Mouse (Mus musculus) midbrain, embryonic 15.5 days (tissue): ENCODE measurements around the gene Lnpep. TPM values are rescaled to one million over a fixed set of nuclear protein-coding genes. Genes with fewer than 3 reads are reported as not detected.
"Not testable (repeated sequence)": the region's sequence is repeated elsewhere in the genome, so short reads cannot be mapped to it uniquely, and the experiment has no call there.

ENCODE experiments used
- ATAC-seq: fragments of 200-750 bp; cut with Nextera tagmentation; replicated peaks from 2 replicates; pipeline ENCODE4 v1.8.0; 2017; ENCODE audit warnings: moderate TSS enrichment
- H3K27ac ChIP-seq: fragments of 300-500 bp; sonication (generic); 2 replicates; pipeline ENCODE4 v1.5.1; 2015; ENCODE audit warnings: mild to moderate bottlenecking, inconsistent platforms
- H3K27me3 ChIP-seq: fragments of 300-500 bp; sonication (generic); replicated peaks from 2 replicates; pipeline ENCODE4 v1.6.1; 2015; ENCODE audit warnings: inconsistent platforms
- H3K36me3 ChIP-seq: fragments of 300-500 bp; sonication (generic); replicated peaks from 2 replicates; pipeline ENCODE4 v1.6.1; 2015; ENCODE audit warnings: inconsistent platforms
- H3K4me1 ChIP-seq: fragments of 300-500 bp; sonication (generic); 2 replicates; pipeline ENCODE4 v1.6.1; 2015; ENCODE audit warnings: inconsistent platforms
- H3K4me2 ChIP-seq: fragments of 300-500 bp; sonication (generic); 2 replicates; pipeline ENCODE4 v1.6.1; 2015; ENCODE audit warnings: inconsistent platforms, mild to moderate bottlenecking, moderate library complexity
- H3K4me3 ChIP-seq: fragments of 300-500 bp; sonication (generic); 2 replicates; pipeline ENCODE4 v1.5.1; 2015; ENCODE audit warnings: mild to moderate bottlenecking, inconsistent platforms
- H3K9ac ChIP-seq: fragments of 300-500 bp; sonication (generic); 2 replicates; pipeline ENCODE4 v1.6.1; 2015; ENCODE audit warnings: mild to moderate bottlenecking, inconsistent platforms
- H3K9me3 ChIP-seq: fragments of 300-500 bp; sonication (generic); 2 replicates; pipeline ENCODE4 v1.6.1; 2016; ENCODE audit warnings: inconsistent platforms
- WGBS: fragments of 180-500 bp; shearing (Covaris S2); methylation state at CpG from one replicate; pipeline ENCODE4 v1.1.7; 2015; ENCODE audit warnings: mixed read lengths; 5-methylcytosine and 5-hydroxymethylcytosine counted together
- polyA plus RNA-seq: library from polyadenylated mRNA; unstranded; fragments of >200 nt; fragmentation: Nextera tagmentation; extraction: Ambion mirVana; gene quantifications from 2 replicates; pipeline ENCODE4 v1.2.1, GENCODE M21; 2015

Lnpep gene
- 8.3 and 8.6 TPM in 2 replicates for polyA plus RNA-seq

DNA sequence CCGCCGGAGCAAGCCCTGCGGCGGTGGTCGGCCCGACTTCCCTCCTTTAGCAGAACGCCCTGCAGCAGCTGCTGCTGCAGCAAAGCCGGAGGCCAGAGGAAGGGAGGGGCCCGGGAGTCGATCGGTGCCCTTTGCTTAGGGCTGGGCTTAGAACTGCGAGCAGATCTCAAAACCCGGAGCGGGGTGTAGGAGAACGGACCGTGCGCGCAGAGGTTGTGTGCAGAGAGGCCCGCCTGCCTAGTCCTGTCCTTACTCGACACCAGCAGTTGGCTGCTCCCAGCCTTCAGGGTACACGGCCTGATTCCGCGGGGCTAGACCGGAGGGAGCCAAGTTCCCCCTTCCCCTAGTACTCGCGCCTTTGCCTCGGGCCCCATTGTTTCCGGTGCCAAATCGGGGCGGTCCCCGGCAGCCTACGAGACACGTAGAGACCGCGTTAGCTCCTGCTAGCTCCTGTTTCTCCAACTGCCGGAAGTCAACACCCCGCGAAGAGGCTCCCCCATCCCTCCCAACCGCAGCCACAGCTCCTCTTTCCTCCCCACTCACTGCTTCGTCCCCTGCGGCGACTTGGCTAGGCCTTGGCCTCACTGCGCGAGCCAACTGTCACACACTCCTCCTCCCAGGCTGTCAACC is at the start of gene Lnpep:
Lnpep (minus strand) TSS at position 94 of the 630 bp plus-strand sequence.
- Histone ChIP-seq H3K27me3 (no peaks in the 10 kb centered on the region), H3K4me3 (peak within 1 kb of the TSS; percentile 94), H3K9me3 (no peaks in the 10 kb centered on the region), H3K9ac (peak within 1 kb of the TSS; percentile 97), H3K36me3 (no peaks in the 10 kb centered on the region), H3K27ac (peak within 1 kb of the TSS; percentile 100), H3K4me2 (peak within 1 kb of the TSS; percentile 68), H3K4me1 (peaks cover 26% of the 10 kb centered on the region)
- ATAC-seq = peak; percentile 95
- WGBS = 0% methylated on average over 44 of the region's 44 CpGs

- Histone ChIP-seq H3K9ac (no peak overlapping the region), H3K27me3 (no peaks in the 10 kb centered on the region), H3K4me1 (0 out of 2 replicates have a peak, but pooled peaks cover 4% of the 10 kb centered on the region), H3K9me3 (no peaks in the 10 kb centered on the region), H3K4me2 (no peak overlapping the region), H3K4me3 (no peak overlapping the region), H3K27ac (no peak overlapping the region), H3K36me3 (no peaks in the 10 kb centered on the region)
- WGBS = 16% methylated on average over 2 of the region's 2 CpGs
- ATAC-seq = no peak
Measured at GRCm38 (mm10) chr17:17655829-17656176, 31.0 kb upstream of the Lnpep start.

DNA sequence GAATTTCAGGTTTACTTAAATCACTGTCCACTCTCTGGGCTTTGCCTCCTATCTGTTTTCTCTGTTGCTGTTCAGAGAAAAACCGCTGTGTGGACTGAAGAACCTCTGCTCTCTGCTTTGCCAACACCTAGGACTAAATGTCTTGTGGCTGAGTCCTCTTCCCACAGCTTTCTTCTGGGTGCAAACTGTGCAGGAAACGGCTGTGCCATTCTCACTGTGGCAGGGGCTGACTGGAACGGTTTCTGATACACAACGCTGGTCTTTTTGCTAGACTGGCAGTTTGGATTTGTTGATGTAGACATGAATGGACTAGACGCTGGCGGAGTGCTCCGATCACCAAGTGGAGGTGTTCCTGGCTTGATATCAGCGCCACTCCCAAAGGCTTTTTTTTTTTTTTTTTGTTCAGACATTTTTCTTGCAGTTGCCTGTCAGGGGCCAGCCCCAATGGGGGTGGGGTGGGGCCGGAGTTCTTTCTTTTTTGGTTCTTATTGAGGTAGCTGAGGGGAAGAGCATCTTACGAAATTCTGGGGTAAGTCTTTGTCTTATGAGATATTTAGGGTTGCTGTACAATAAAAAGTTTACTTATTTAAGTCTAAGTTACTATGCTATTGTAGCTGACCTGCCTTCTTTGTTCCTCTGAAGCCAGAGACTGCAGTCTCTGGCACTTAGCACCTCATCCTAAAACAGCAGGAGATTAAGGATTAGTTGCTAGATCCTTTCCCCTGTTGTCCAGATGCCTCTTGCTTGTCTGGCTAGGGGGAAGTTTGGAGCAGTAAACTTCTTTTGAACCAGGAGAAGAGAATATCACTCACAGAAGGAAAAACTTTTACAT is 30.4 kb upstream of the Lnpep start:
- Histone ChIP-seq H3K9me3 (no peaks in the 10 kb centered on the region), H3K9ac (no peak overlapping the region), H3K27ac (no peak overlapping the region), H3K4me2 (peak overlapping the region; percentile 29), H3K36me3 (no peaks in the 10 kb centered on the region), H3K4me3 (no peak overlapping the region), H3K4me1 (0 out of 2 replicates have a peak, but pooled peaks cover 4% of the 10 kb centered on the region), H3K27me3 (no peaks in the 10 kb centered on the region)
- 15% methylated on average over 10 of the region's 10 CpGs for whole genome bisulfite sequencing
- ATAC-seq = no peak

- Histone ChIP-seq H3K9ac (no peak overlapping the region), H3K9me3 (no peaks in the 10 kb centered on the region), H3K27ac (no peak overlapping the region), H3K4me2 (no peak overlapping the region), H3K4me3 (no peak overlapping the region), H3K4me1 (0 out of 2 replicates have a peak, but pooled peaks cover 4% of the 10 kb centered on the region), H3K27me3 (no peaks in the 10 kb centered on the region), H3K36me3 (no peaks in the 10 kb centered on the region)
- no peak for ATAC-seq
- 92% methylated on average over 4 of the region's 4 CpGs for whole genome bisulfite sequencing
Measured at GRCm38 (mm10) chr17:17652570-17652969, 27.7 kb upstream of the Lnpep start.

GRCm38 (mm10) chr17:17645738-17646137 is 20.9 kb upstream of the Lnpep start:
- Histone ChIP-seq H3K9ac (no peak overlapping the region), H3K9me3 (no peaks in the 10 kb centered on the region), H3K27me3 (no peaks in the 10 kb centered on the region), H3K27ac (no peak overlapping the region), H3K4me1 (no peaks in the 10 kb centered on the region), H3K4me3 (no peak overlapping the region), H3K4me2 (no peak overlapping the region), H3K36me3 (no peaks in the 10 kb centered on the region)
- peak; percentile 60; the same call in 1 of the 2 replicates for ATAC-seq
- WGBS = 2% methylated on average over 3 of the region's 3 CpGs

DNA sequence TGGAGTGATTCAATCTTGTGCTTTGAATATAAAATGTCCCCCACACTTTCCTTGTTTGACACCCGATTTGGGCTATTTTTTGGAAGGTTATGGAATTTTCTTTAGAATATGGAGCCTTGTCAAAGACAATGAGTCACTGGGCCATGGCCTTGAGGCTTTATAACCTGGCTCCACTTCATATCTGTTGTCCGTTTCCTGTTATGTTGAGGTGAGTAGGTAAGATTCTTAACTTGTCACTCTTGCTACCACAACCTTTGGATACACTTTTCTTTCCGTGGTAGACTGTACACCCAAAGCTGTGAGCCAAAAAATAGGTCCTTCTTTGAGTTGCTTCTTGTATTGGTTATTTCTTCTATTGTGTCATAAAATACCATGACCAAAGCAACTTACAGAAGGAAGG is 12.5 kb upstream of the Lnpep start:
- no peak overlapping the region for H3K4me3 ChIP-seq
- H3K27me3 ChIP-seq = no peaks in the 10 kb centered on the region
- no peaks in the 10 kb centered on the region for H3K4me1 ChIP-seq
- H3K36me3 ChIP-seq = no peaks in the 10 kb centered on the region
- 79% methylated on average over 3 of the region's 3 CpGs for WGBS
- H3K27ac ChIP-seq = no peak overlapping the region
- H3K9ac ChIP-seq = no peak overlapping the region
- no peaks in the 10 kb centered on the region for H3K9me3 ChIP-seq
- ATAC-seq = no peak
- no peak overlapping the region for H3K4me2 ChIP-seq

DNA sequence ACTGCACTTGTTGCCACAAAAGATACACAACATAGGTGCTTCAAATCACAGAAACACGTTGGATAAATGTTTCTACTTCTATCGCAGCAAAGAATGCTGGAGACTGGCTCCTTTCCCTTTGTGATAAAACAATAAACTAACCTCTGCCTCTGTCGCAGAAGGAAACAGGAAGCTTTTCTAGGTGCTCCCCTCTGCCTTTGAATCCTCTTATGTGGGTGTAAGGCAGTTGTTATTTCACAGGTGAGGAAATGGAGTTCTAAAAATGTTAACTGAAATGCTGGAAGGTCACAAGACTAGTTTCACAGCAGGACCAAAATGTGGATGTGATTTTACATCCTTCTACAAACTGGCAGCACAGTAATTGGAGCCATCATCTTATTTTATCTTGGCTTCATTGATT is 11.3 kb upstream of the Lnpep start:
- no peaks in the 10 kb centered on the region for H3K4me1 ChIP-seq
- H3K4me2 ChIP-seq = no peak overlapping the region
- no peak for ATAC-seq
- no peaks in the 10 kb centered on the region for H3K9me3 ChIP-seq
- WGBS = 49% methylated on average over 3 of the region's 3 CpGs
- no peak overlapping the region for H3K4me3 ChIP-seq
- no peaks in the 10 kb centered on the region for H3K36me3 ChIP-seq
- no peak overlapping the region for H3K9ac ChIP-seq
- no peaks in the 10 kb centered on the region for H3K27me3 ChIP-seq
- H3K27ac ChIP-seq = no peak overlapping the region

DNA sequence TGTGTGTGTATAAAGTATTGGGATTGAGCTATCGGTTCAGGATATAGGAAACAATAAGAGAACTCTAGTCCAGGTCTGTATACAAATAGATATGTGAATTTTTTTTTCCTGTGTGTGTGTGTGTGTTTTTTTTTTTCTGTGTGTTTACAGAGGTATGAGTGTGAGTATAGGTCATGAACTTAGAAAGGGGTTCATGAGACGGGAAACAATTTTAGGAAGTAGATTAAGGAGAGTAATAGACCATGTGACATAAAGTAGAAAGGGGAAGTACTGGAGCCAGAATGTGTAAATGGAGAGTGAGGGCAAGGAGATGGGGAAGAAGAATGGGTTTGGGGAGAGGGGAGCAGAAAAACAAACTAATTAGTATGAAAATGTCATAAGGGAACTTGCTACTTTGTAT is 9.2 kb upstream of the Lnpep start:
- Histone ChIP-seq H3K4me3 (no peak overlapping the region), H3K4me1 (no peaks in the 10 kb centered on the region), H3K9ac (no peak overlapping the region), H3K27me3 (no peaks in the 10 kb centered on the region), H3K9me3 (no peaks in the 10 kb centered on the region), H3K4me2 (no peak overlapping the region), H3K27ac (no peak overlapping the region), H3K36me3 (no peaks in the 10 kb centered on the region)
- ATAC-seq = no peak
- WGBS = 88% methylated on average over 2 of the region's 2 CpGs

- Histone ChIP-seq H3K27me3 (no peaks in the 10 kb centered on the region), H3K9ac (no peak overlapping the region), H3K4me2 (no peak overlapping the region), H3K4me1 (no peaks in the 10 kb centered on the region), H3K4me3 (no peak overlapping the region), H3K36me3 (no peaks in the 10 kb centered on the region), H3K27ac (no peak overlapping the region), H3K9me3 (no peaks in the 10 kb centered on the region)
- ATAC-seq = no peak
Measured at GRCm38 (mm10) chr17:17631985-17632384, 7.1 kb upstream of the Lnpep start.

GRCm38 (mm10) chr17:17628237-17628879 is 3.5 kb upstream of the Lnpep start:
- not testable (repeated sequence) for ATAC-seq, H3K27me3 ChIP-seq, H3K9ac ChIP-seq, H3K27ac ChIP-seq, H3K4me2 ChIP-seq, H3K36me3 ChIP-seq, H3K9me3 ChIP-seq, H3K4me3 ChIP-seq, H3K4me1 ChIP-seq
- 92% methylated on average over 7 of the region's 7 CpGs for WGBS

DNA sequence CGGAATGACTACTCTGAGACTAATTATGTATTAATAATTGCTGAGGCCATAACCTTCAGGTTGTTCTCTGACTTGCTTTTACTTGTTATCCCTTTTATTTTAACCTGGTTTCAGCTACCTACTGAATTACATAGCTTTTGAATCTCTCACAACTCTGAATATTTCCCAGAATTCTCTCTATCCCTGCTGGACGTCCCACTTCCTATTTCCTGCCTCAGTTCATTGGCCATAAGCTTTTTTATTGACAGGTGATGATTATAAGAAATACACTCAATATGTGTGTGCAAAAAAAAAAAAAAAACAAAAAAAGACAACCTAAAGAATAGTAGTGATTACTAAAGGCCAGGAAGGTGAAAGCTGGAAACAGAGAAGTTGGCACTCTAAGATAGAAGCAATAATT is 2.7 kb upstream of the Lnpep start:
- Histone ChIP-seq H3K4me2 (no peak overlapping the region), H3K9ac (no peak overlapping the region), H3K27me3 (no peaks in the 10 kb centered on the region), H3K4me3 (no peak overlapping the region), H3K9me3 (no peaks in the 10 kb centered on the region), H3K27ac (no peak overlapping the region), H3K4me1 (peaks cover 15% of the 10 kb centered on the region), H3K36me3 (no peaks in the 10 kb centered on the region)
- 90% methylated on average over 2 of the region's 2 CpGs for WGBS
- ATAC-seq = no peak

GRCm38 (mm10) chr17:17625887-17626679 is 1.2 kb upstream of the Lnpep start:
- ATAC-seq = no peak
- H3K9me3 ChIP-seq = no peaks in the 10 kb centered on the region
- 48% methylated on average over 7 of the region's 7 CpGs for WGBS
- H3K4me1 ChIP-seq = peaks cover 26% of the 10 kb centered on the region
- no peaks in the 10 kb centered on the region for H3K27me3 ChIP-seq
- no peaks in the 10 kb centered on the region for H3K36me3 ChIP-seq
- peak overlapping the region; percentile 97 for H3K9ac ChIP-seq
- peak overlapping the region; percentile 100 for H3K27ac ChIP-seq
- H3K4me3 ChIP-seq = peak overlapping the region; percentile 94
- peak overlapping the region; percentile 68 for H3K4me2 ChIP-seq
